Mouse (Mus musculus): Measurements from ENCODE around the gene Gab3. TPM values are rescaled to one million over a fixed set of nuclear protein-coding genes. Genes with fewer than 3 reads are reported as not detected.

Gene Gab3
- polyA plus RNA-seq (2017; shearing (Covaris generic)) = 10 to 100 TPM; 11.0 to 24.1 TPM

GRCm38 (mm10) chrX:75084774-75085508 lies at the start of gene Gab3:
Gene Gab3, minus strand, starts transcription at chrX:75085458.

GRCm38 (mm10) chrX:75130467-75131160 lies 45.4 kb upstream of the Gab3 start, which contains the start of gene Mpp1:
Gene Mpp1, minus strand, starts transcription at chrX:75131016.

GRCm38 (mm10) chrX:75095369-75096162 lies 10.3 kb upstream of the Gab3 start, which contains the start of gene Dkc1:
Gene Dkc1, plus strand, starts transcription at chrX:75095854.

Other genes starting within 250 kb of the Gab3 start
- under 1 TPM in 1 of 2 experiments, not detected in 1; 0.82 TPM for gene Gm5936, start 248.3 kb downstream of the Gab3 start, polyA plus RNA-seq (2017; shearing (Covaris generic))
- gene Dkc1, start 10.4 kb upstream of the Gab3 start, polyA plus RNA-seq (2017; shearing (Covaris generic)) = 100 to 1,000 TPM in 1 of 2 experiments, 10 to 100 TPM in 1; 93.2 to 121 TPM
- 100 to 1,000 TPM in 1 of 2 experiments, 10 to 100 TPM in 1; 53.2 to 107 TPM for gene Mpp1, start 45.6 kb upstream of the Gab3 start, polyA plus RNA-seq (2017; shearing (Covaris generic))
- gene Smim9, start 78.3 kb upstream of the Gab3 start, polyA plus RNA-seq (2017; shearing (Covaris generic)) = not detected

Measured in inflammation-experienced regulatory T-cells (primary cell).